Mouse (Mus musculus) neural tube, embryonic 14.5 days (tissue): ENCODE data around the gene Saxo1. TPM values are rescaled to one million over a fixed set of nuclear protein-coding genes. Genes with fewer than 3 reads are reported as not detected.
A peak's percentile ranks its signal among the peaks of the same experiment; 100 is the strongest.

Source experiments
- ATAC-seq: fragments of 200-750 bp; cut with Nextera tagmentation; 2 replicates; pipeline ENCODE4 v1.8.0; 2017; ENCODE audit warnings: low read depth, mild to moderate bottlenecking, moderate TSS enrichment, moderate library complexity
- H3K27ac ChIP-seq: fragments of 300-500 bp; sonication (generic); 2 replicates; pipeline ENCODE4 v1.5.1; 2014; ENCODE audit warnings: low read depth, mild to moderate bottlenecking, control low read depth, low read length, moderate library complexity, mixed read lengths
- H3K27me3 ChIP-seq: fragments of 300-500 bp; sonication (generic); 2 replicates; pipeline ENCODE4 v1.6.1; 2014; ENCODE audit warnings: low read length; ENCODE audit not compliant: control insufficient read depth, insufficient read depth
- H3K36me3 ChIP-seq: fragments of 300-500 bp; sonication (generic); 2 replicates; pipeline ENCODE4 v1.6.1; 2014; ENCODE audit warnings: low read length, mixed read lengths; ENCODE audit not compliant: control insufficient read depth, insufficient read depth
- H3K4me1 ChIP-seq: fragments of 300-500 bp; sonication (generic); 2 replicates; pipeline ENCODE4 v1.6.1; 2014; ENCODE audit warnings: low read length; ENCODE audit not compliant: control insufficient read depth, insufficient read depth
- H3K4me2 ChIP-seq: fragments of 300-500 bp; sonication (generic); 2 replicates; pipeline ENCODE4 v1.6.1; 2014; ENCODE audit warnings: mild to moderate bottlenecking, low read depth, low read length, control low read depth
- H3K4me3 ChIP-seq: fragments of 300-500 bp; sonication (generic); 2 replicates; pipeline ENCODE4 v1.5.1; 2014; ENCODE audit warnings: low read depth, low read length, control low read depth, mixed read lengths
- H3K9ac ChIP-seq: fragments of 300-500 bp; sonication (generic); replicated peaks from 2 replicates; pipeline ENCODE4 v1.6.1; 2014; ENCODE audit warnings: low read depth, mild to moderate bottlenecking, control low read depth, low read length, mixed read lengths
- H3K9me3 ChIP-seq: fragments of 300-500 bp; sonication (generic); 2 replicates; pipeline ENCODE4 v1.6.1; 2016; ENCODE audit warnings: low read length; ENCODE audit not compliant: control insufficient read depth
- WGBS: fragments of 180-500 bp; shearing (Covaris S2); extraction: QIAGEN DNeasy Blood & Tissue Kit; methylation state at CpG from one replicate; pipeline ENCODE4 v1.1.7; 2014; 5-methylcytosine and 5-hydroxymethylcytosine counted together
- polyA plus RNA-seq: library from polyadenylated mRNA; unstranded; fragments of >200 nt; fragmentation: Nextera tagmentation; extraction: Ambion mirVana; gene quantifications from 2 replicates; pipeline ENCODE4 v1.2.1, GENCODE M21; 2014

Saxo1 gene
- polyA plus RNA-seq, result not detected in 2 replicates

DNA sequence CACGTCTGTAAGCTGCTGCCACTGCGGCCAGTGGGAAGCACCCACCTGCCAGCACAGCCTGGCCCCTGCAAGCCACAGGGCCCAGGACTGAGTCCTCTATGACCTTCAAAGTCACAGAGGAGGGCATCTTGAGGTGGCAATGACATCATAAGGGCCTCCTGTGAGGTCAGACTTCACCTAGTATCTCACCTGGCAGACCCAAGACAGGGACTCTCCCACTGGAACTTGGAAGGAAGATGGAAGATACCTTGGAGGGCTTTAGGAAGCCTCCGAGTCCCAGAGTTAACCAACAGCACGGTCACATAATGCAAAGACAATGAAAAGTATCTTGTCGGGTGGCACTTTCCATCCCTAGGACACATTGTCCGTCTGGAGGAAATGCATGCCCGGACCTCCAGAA is at the start of gene Saxo1:
Saxo1 (minus strand) TSS at position 101 of the 400 bp plus-strand sequence.
- Histone ChIP-seq H3K4me3 (no peak within 1 kb of the TSS), H3K27me3 (no peaks in the 10 kb centered on the region), H3K4me2 (no peak within 1 kb of the TSS), H3K9ac (no peak within 1 kb of the TSS), H3K27ac (no peak within 1 kb of the TSS), H3K36me3 (no peaks in the 10 kb centered on the region), H3K9me3 (no peaks in the 10 kb centered on the region), H3K4me1 (no peaks in the 10 kb centered on the region)
- ATAC-seq, result no peak
- 92% methylated on average over 7 of the region's 7 CpGs for WGBS

- H3K9me3 ChIP-seq, result no peaks in the 10 kb centered on the region
- no peaks in the 10 kb centered on the region for H3K36me3 ChIP-seq
- no peak overlapping the region for H3K4me3 ChIP-seq
- 97% methylated on average over 2 of the region's 2 CpGs for WGBS
- no peaks in the 10 kb centered on the region for H3K4me1 ChIP-seq
- H3K4me2 ChIP-seq, result no peak overlapping the region
- no peak overlapping the region for H3K9ac ChIP-seq
- ATAC-seq, result no peak
- H3K27ac ChIP-seq, result no peak overlapping the region
- H3K27me3 ChIP-seq, result no peaks in the 10 kb centered on the region
These were observed 33.2 kb upstream of the Saxo1 start for GRCm38 (mm10) chr4:86591304-86591703.

- H3K4me3 ChIP-seq, result no peak overlapping the region
- peaks cover 19% of the 10 kb centered on the region for H3K36me3 ChIP-seq
- no peaks in the 10 kb centered on the region for H3K27me3 ChIP-seq
- no peaks in the 10 kb centered on the region for H3K4me1 ChIP-seq
- 88% methylated on average over 3 of the region's 3 CpGs for WGBS
- H3K9me3 ChIP-seq, result no peaks in the 10 kb centered on the region
- ATAC-seq, result no peak
- H3K4me2 ChIP-seq, result no peak overlapping the region
- H3K9ac ChIP-seq, result no peak overlapping the region
- H3K27ac ChIP-seq, result no peak overlapping the region
These were observed 30.1 kb upstream of the Saxo1 start for GRCm38 (mm10) chr4:86588236-86588635.

DNA sequence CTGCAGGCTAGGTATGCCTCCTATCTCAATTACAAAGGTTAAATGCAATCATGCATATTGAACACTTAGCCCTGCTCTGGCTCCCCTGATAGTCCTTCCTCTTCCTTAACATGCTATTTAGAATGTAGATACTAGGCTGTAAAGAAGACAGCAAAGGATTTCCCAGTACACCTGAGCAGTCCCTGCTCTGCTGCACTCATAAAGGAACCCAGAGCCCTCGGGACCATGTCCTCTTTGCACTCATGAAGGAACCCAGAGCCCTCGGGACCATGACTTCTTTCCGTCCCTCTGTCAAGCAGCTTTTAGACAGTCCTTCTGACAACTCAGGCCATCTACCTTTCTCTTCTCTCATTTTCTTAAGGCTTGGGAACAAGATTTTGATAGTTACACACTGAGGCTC is 22.5 kb upstream of the Saxo1 start:
- Histone ChIP-seq H3K4me2 (no peak overlapping the region), H3K4me1 (peaks cover 19% of the 10 kb centered on the region; the same call in 1 of the 2 replicates), H3K27ac (no peak overlapping the region), H3K27me3 (no peaks in the 10 kb centered on the region), H3K9me3 (no peaks in the 10 kb centered on the region), H3K4me3 (no peak overlapping the region), H3K9ac (no peak overlapping the region), H3K36me3 (peaks cover 19% of the 10 kb centered on the region)
- no peak for ATAC-seq
- 85% methylated on average over 3 of the region's 3 CpGs for WGBS

DNA sequence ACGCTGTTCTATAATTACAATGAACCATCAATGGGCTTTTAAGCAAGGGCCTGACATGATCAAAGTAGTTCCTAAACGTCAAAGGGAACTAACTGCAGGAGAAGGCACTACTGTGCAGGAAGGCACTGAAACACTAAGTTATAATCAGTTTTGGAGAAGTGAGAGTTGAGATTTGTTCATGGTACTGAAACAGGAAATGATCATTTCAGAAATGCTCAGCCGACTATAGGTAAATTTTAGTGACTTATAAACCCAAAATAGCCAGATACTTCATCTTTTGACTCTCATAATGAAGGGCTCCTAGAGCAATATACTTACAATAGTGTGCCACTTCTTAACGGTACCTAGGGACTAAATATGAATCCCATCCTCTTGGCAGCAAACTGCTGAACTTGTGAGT is 21.9 kb upstream of the Saxo1 start:
- Histone ChIP-seq H3K9ac (no peak overlapping the region), H3K4me2 (no peak overlapping the region), H3K27ac (no peak overlapping the region), H3K27me3 (no peaks in the 10 kb centered on the region), H3K4me1 (peaks cover 19% of the 10 kb centered on the region; the same call in 1 of the 2 replicates), H3K9me3 (no peaks in the 10 kb centered on the region), H3K4me3 (no peak overlapping the region), H3K36me3 (peaks cover 14% of the 10 kb centered on the region)
- 55% methylated on average over 4 of the region's 4 CpGs for WGBS
- ATAC-seq, result no peak

- no peak for ATAC-seq
- 10% methylated on average over 11 of the region's 11 CpGs for WGBS
- Histone ChIP-seq H3K36me3 (peaks cover 3% of the 10 kb centered on the region; the same call in 1 of the 2 replicates), H3K4me2 (peak overlapping the region; percentile 67), H3K27ac (no peak overlapping the region), H3K4me1 (peaks cover 19% of the 10 kb centered on the region; the same call in 1 of the 2 replicates), H3K4me3 (peak overlapping the region; percentile 68), H3K9ac (peak overlapping the region; percentile 89), H3K27me3 (no peaks in the 10 kb centered on the region), H3K9me3 (no peaks in the 10 kb centered on the region)
These were observed 18.6 kb upstream of the Saxo1 start for GRCm38 (mm10) chr4:86576630-86577225.

GRCm38 (mm10) chr4:86576120-86576541 is 18.0 kb upstream of the Saxo1 start:
- under 1% methylated on average over 20 of the region's 20 CpGs for WGBS

DNA sequence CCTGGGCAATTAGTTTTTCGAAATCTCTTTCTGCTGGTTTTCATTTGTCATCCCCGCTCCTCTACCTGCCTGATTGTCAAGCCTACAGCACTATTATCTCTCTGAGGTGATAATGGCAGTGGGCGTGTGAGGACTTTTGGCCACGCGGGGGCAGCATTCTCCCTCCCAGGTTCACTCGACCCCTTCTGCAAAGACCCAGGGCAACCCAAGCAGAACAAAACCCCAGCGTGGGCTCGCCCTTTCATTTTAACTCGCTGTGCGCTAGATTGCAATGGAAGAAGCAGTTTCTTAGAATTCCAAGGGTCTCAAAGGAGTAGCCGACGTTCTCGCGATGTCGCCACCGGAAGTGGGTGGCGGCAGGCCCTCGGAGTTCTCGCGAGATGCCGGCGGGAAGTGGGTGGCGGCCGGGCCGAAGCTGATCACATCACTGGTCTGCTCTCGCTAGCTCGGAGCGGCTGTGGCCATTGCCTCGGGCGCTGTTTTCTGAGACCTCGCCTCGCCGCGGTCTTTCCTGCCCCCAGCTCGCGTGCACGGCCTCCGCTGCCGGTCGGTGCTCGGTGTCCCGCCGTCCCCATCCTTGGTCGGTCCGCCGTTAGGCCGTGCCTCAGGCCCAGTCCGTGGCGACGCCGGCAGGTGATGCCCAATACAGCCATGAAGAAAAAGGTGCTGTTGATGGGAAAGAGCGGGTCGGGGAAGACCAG is 17.3 kb upstream of the Saxo1 start, which contains the start of gene Rraga:
Rraga (plus strand) TSS at position 386 of the 701 bp plus-strand sequence.
- peaks cover 19% of the 10 kb centered on the region; the same call in 1 of the 2 replicates for H3K4me1 ChIP-seq

More at GRCm38 (mm10) chr4:86576120-86576541, 18.0 kb upstream of the Saxo1 start:
- H3K9me3 ChIP-seq, result no peaks in the 10 kb centered on the region
- H3K4me2 ChIP-seq, result peak overlapping the region; percentile 67
- H3K9ac ChIP-seq, result peak overlapping the region; percentile 89
- ATAC-seq, result no peak
- peak overlapping the region; percentile 68 for H3K4me3 ChIP-seq
- no peaks in the 10 kb centered on the region for H3K27me3 ChIP-seq
- peaks cover 19% of the 10 kb centered on the region; the same call in 1 of the 2 replicates for H3K4me1 ChIP-seq
- peak overlapping the region; percentile 96 for H3K27ac ChIP-seq
- peaks cover 3% of the 10 kb centered on the region; the same call in 1 of the 2 replicates for H3K36me3 ChIP-seq

DNA sequence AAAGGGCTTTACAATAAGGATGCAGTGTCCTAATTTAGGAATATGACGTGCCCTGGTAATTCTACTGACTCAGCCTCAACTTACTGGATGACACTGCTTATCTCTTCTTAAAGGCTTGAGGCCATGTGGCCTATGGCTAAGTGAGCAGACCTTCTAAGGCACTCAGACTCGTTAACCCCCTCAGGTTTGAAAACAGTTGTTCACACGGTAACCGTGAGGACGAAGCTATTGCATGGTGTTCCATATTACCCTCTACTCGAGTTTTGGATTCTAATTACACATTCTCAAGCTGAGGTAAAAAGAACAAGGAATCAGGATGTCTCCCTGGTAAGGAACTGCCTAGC is 16.8 kb upstream of the Saxo1 start:
- H3K36me3 ChIP-seq, result peaks cover 3% of the 10 kb centered on the region; the same call in 1 of the 2 replicates
- peak overlapping the region; percentile 89 for H3K9ac ChIP-seq
- H3K4me1 ChIP-seq, result peaks cover 19% of the 10 kb centered on the region; the same call in 1 of the 2 replicates
- H3K27me3 ChIP-seq, result no peaks in the 10 kb centered on the region
- H3K4me3 ChIP-seq, result peak overlapping the region; percentile 68
- H3K9me3 ChIP-seq, result no peaks in the 10 kb centered on the region
- 12% methylated on average over 6 of the region's 6 CpGs for WGBS
- H3K27ac ChIP-seq, result peak overlapping the region; percentile 96
- H3K4me2 ChIP-seq, result peak overlapping the region; percentile 66
- ATAC-seq, result peak; percentile 55

More for the DNA sequence above, 17.3 kb upstream of the Saxo1 start, which contains the start of gene Rraga:
- WGBS, result under 1% methylated on average over 53 of the region's 53 CpGs
- Histone ChIP-seq H3K9ac (peak within 1 kb of the TSS; percentile 89), H3K9me3 (no peaks in the 10 kb centered on the region), H3K36me3 (peaks cover 3% of the 10 kb centered on the region; the same call in 1 of the 2 replicates), H3K4me3 (peak within 1 kb of the TSS; percentile 68), H3K27me3 (no peaks in the 10 kb centered on the region), H3K27ac (peak within 1 kb of the TSS; percentile 96), H3K4me2 (peak within 1 kb of the TSS; percentile 67)
- ATAC-seq, result peak; percentile 98
